Comparison of ENCODE assay signal across 8 mouse cellular contexts in genomic region chr9:53254368-53254767, GRCm38 (mm10). TPM values are rescaled to one million over a fixed set of nuclear protein-coding genes. Genes with fewer than 3 reads are reported as not detected.
A peak's percentile ranks its signal among the peaks of the same experiment; 100 is the strongest.
DNase-seq lines count a peak whose midpoint lies in the region; TF ChIP-seq lines count a peak whose summit lies in the region.

No protein-coding gene starts in this region.

- peak; percentile 93 for TF ChIP-seq CTCF in heart, adult 2 months (IDR thresholded peaks at IDR 0.05)
- peak; percentile 68 for TF ChIP-seq CTCF in lung, adult 2 months (IDR thresholded peaks at IDR 0.05; ENCODE audit: insufficient read depth, low read length)

- peak; percentile 56; the same call in 1 of the 2 replicates for TF ChIP-seq EP300 in heart, adult 2 months (IDR thresholded peaks at IDR 0.05; ENCODE audit: insufficient read depth, low read depth, low read length)

- H3K9ac ChIP-seq in heart, adult 2 months (ENCODE audit: low read depth, low read length): no peak overlapping the region

- no peak for TF ChIP-seq POLR2A in heart, adult 2 months (IDR thresholded peaks at IDR 0.05; ENCODE audit: insufficient read depth, low read depth, low read length)
- no peak for TF ChIP-seq POLR2A in lung, adult 2 months (IDR thresholded peaks at IDR 0.05; ENCODE audit: borderline replicate concordance, extremely low read depth, low read depth, low read length)

- no peak overlapping the region for H3K4me3 ChIP-seq in heart, adult 2 months
- H3K4me3 ChIP-seq in lung, adult 2 months (replicated peaks; ENCODE audit: extremely low read depth, low read depth, low read length): no peak overlapping the region

- no peaks in the 10 kb centered on the region for H3K27me3 ChIP-seq in heart, adult 2 months (ENCODE audit: control insufficient read depth, insufficient read depth, low read length)

- H3K79me2 ChIP-seq in heart, adult 2 months (replicated peaks; ENCODE audit: control insufficient read depth, insufficient read depth, low read length): no peaks in the 10 kb centered on the region

- no peaks in the 10 kb centered on the region for H3K4me1 ChIP-seq in heart, adult 2 months (ENCODE audit: control insufficient read depth, insufficient read depth, low read length)
- peaks cover 2% of the 10 kb centered on the region for H3K4me1 ChIP-seq in lung, adult 2 months (ENCODE audit: control insufficient read depth, insufficient read depth, low read length)

- intact Hi-C loops in heart, adult 2 months (cut with DNase I): loop anchor here (1.0 to 10.0 kb wide), 3 partner anchors 128 to 200 kb away; partner anchors contain the start of gene Kdelc2

- DNase-seq in CD8-positive naive resting alpha-beta T cell, adult 2 months (ENCODE audit: low read depth in 2 of 2, low spot score in 2 of 2): peak; percentile 60 to 77
- DNase-seq in adrenal gland, adult 8-10 months: peak; percentile 36
- DNase-seq in embryo, embryonic 9.5 days (ENCODE audit: extremely low spot score): peak; percentile 50
- peak; percentile 64 to 81 for DNase-seq in heart, adult 2 months
- DNase-seq in kidney, postnatal 36 days: peak; percentile 75 to 91
- peak; percentile 82 for DNase-seq in lung, adult 2 months
- DNase-seq in retina, adult 2 months (ENCODE audit: low read depth, low spot score): peak; percentile 48
- DNase-seq in thymus, postnatal 25 days: peak; percentile 74

- 2% methylated on average over 4 of the region's 4 CpGs for WGBS in heart, adult 2 months
- 3% methylated on average over 4 of the region's 4 CpGs for WGBS in lung, adult 2 months

- no peak overlapping the region for H3K27ac ChIP-seq in heart, adult 2 months

- no peaks in the 10 kb centered on the region for H3K36me3 ChIP-seq in heart, adult 2 months (ENCODE audit: control insufficient read depth, insufficient read depth, low read length)

RNA-seq across cellular contexts. Expression of gene Ddx10, which starts 6.5 kb away (rescaled TPM):
- 10 to 100 TPM; 18.0 to 20.8 (median 18.6) TPM for total RNA-seq in adrenal gland, adult 8-10 months (2022)
- total RNA-seq in heart, adult 2 months (2021): 10 to 100 TPM in 1 of 2 experiments, 1 to 10 TPM in 1; 9.9 to 11.4 TPM
- 1.2 and 3.8 TPM in 2 replicates for polyA plus RNA-seq in heart, adult 2 months (2012; rRNA removed)
- 1.1 and 2.0 TPM in 2 replicates for polyA plus RNA-seq in lung, adult 2 months (2012; rRNA removed)

RNA-seq across cellular contexts. Expression of gene Exph5, which starts 47.1 kb away (rescaled TPM):
- total RNA-seq in adrenal gland, adult 8-10 months (2022): under 1 TPM; 0.10 to 0.28 (median 0.25) TPM
- under 1 TPM; 0.18 to 0.37 TPM for total RNA-seq in heart, adult 2 months (2021)
- 0.06 and 0.14 TPM in 2 replicates for polyA plus RNA-seq in heart, adult 2 months (2012; rRNA removed)
- 3.4 and 4.8 TPM in 2 replicates for polyA plus RNA-seq in lung, adult 2 months (2012; rRNA removed)
